Mouse (Mus musculus) heart, postnatal 10 days (tissue): ENCODE results near the gene Dnah7a. TPM values are rescaled to one million over a fixed set of nuclear protein-coding genes. Genes with fewer than 3 reads are reported as not detected.
"Not testable (repeated sequence)": the region's sequence is repeated elsewhere in the genome, so short reads cannot be mapped to it uniquely, and the experiment has no call there.

ENCODE experiments used
- DNase-seq, 2 experiments: peaks; one replicate each; pipeline ENCODE4 v3.0.0; 2021
- intact Hi-C: fragments of 180-260 bp; cut with DNase I; formaldehyde crosslinking; loops from one replicate; pipeline ENCODE4 v1.15.1; 2025
- total RNA-seq, 2 experiments: library from RNA; stranded (reverse); gene quantifications; 2 replicates each; pipeline ENCODE4 v1.2.3; 2021

The Dnah7a gene
- total RNA-seq: under 1 TPM; 0.02 to 0.25 TPM

GRCm38 (mm10) chr1:53706431-53707361 is at the start of gene Dnah7a:
Dnah7a (minus strand) TSS chr1:53706784.
- peak; percentile 42 to 47 for DNase-seq
- intact Hi-C loops: no loop called here

GRCm38 (mm10) chr1:53753501-53753900 is 46.9 kb upstream of the Dnah7a start:
- intact Hi-C loops, DNase-seq: not testable (repeated sequence)

GRCm38 (mm10) chr1:53751144-53751543 is 44.6 kb upstream of the Dnah7a start:
- intact Hi-C loops: no loop called here
- no peak for DNase-seq

GRCm38 (mm10) chr1:53750697-53751096 is 44.1 kb upstream of the Dnah7a start:
- DNase-seq, intact Hi-C loops: not testable (repeated sequence)

GRCm38 (mm10) chr1:53749881-53750385 is 43.3 kb upstream of the Dnah7a start:
- DNase-seq, intact Hi-C loops: not testable (repeated sequence)

GRCm38 (mm10) chr1:53748571-53748970 is 42.0 kb upstream of the Dnah7a start:
- intact Hi-C loops: no loop called here
- no peak for DNase-seq

GRCm38 (mm10) chr1:53746001-53746400 is 39.4 kb upstream of the Dnah7a start:
- no peak for DNase-seq
- intact Hi-C loops: no loop called here

GRCm38 (mm10) chr1:53741742-53742458 is 35.3 kb upstream of the Dnah7a start:
- intact Hi-C loops: no loop called here
- no peak for DNase-seq

GRCm38 (mm10) chr1:53740777-53741336 is 34.3 kb upstream of the Dnah7a start:
- intact Hi-C loops: no loop called here
- no peak for DNase-seq

GRCm38 (mm10) chr1:53740077-53740776 is 33.6 kb upstream of the Dnah7a start:
- intact Hi-C loops, DNase-seq: not testable (repeated sequence)

GRCm38 (mm10) chr1:53736583-53736982 is 30.0 kb upstream of the Dnah7a start:
- no peak for DNase-seq
- intact Hi-C loops: no loop called here

- intact Hi-C loops: no loop called here
- DNase-seq: no peak
Measured at GRCm38 (mm10) chr1:53728489-53729225, 22.1 kb upstream of the Dnah7a start.

GRCm38 (mm10) chr1:53726883-53727282 is 20.3 kb upstream of the Dnah7a start:
- intact Hi-C loops: no loop called here
- DNase-seq: no peak

GRCm38 (mm10) chr1:53721353-53721752 is 14.8 kb upstream of the Dnah7a start:
- DNase-seq: no peak
- intact Hi-C loops: no loop called here

- no peak for DNase-seq
- intact Hi-C loops: no loop called here
Measured at GRCm38 (mm10) chr1:53720601-53721351, 14.2 kb upstream of the Dnah7a start.

- no peak for DNase-seq
- intact Hi-C loops: loop anchor here (1.0 to 10.0 kb wide), 2 partner anchors 174 to 619 kb away; no protein-coding TSS in a partner anchor
Measured at GRCm38 (mm10) chr1:53715966-53716515, 9.5 kb upstream of the Dnah7a start.

GRCm38 (mm10) chr1:53715446-53715845 is 8.9 kb upstream of the Dnah7a start:
- peak; percentile 33 to 72 for DNase-seq
- intact Hi-C loops: loop anchor here (1.0 to 10.0 kb wide), 2 partner anchors 175 to 619 kb away; no protein-coding TSS in a partner anchor

GRCm38 (mm10) chr1:53713383-53713782 is 6.8 kb upstream of the Dnah7a start:
- intact Hi-C loops: loop anchor here (10.0 kb wide), 1 partner anchor 621 kb away; no protein-coding TSS in a partner anchor
- not testable (repeated sequence) for DNase-seq
